9 mouse cellular contexts compared by ENCODE assay signal in the genomic region with DNA sequence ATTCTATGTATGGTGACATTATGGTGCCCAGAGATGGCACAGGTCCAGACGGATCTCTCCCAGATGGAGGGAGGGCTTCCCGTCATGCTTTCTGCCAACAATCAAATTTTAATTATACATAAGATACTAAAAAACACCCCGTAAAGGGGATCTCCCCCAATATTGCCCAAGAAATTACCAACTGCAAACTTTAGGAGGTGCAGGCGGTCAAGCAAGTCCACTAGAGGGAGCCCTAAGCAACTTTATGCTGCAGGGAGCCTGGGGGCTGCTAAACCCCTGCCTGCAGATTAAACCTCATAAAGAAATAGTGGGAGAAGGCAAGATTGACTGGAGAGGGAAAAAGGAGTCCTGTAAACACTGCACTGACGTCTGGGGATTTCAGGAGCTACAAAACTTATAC. TPM values are rescaled to one million over a fixed set of nuclear protein-coding genes. Genes with fewer than 3 reads are reported as not detected.
A peak's percentile ranks its signal among the peaks of the same experiment; 100 is the strongest.
DNase-seq lines count a peak whose midpoint lies in the region; ATAC-seq and TF ChIP-seq lines count a peak whose summit lies in the region.
"Had no signal": no experiment of that assay in that cellular context is flagged by ENCODE, and none has a peak within 500 bp of the region (broad histone marks: within the 10 kb centered on the region; RNA-seq: fewer than 3 reads in every experiment).

No protein-coding gene starts in this region.

- H3K4me2 ChIP-seq in CH12.LX (ENCODE audit: insufficient read depth, low read depth, poor library complexity, severe bottlenecking) = no peak overlapping the region
- H3K4me2 ChIP-seq in embryonic facial prominence, embryonic 14.5 days (ENCODE audit: low read depth, low read length) = no peak overlapping the region
- H3K4me2 ChIP-seq in limb, embryonic 13.5 days (replicated peaks) = no peak overlapping the region

- H3K9me3 ChIP-seq in CH12.LX (replicated peaks; ENCODE audit: low read length) = no peaks in the 10 kb centered on the region
- no peaks in the 10 kb centered on the region for H3K9me3 ChIP-seq in embryonic facial prominence, embryonic 14.5 days (ENCODE audit: control insufficient read depth, low read length)
- H3K9me3 ChIP-seq in limb, embryonic 13.5 days = no peaks in the 10 kb centered on the region

- ATAC-seq in embryonic facial prominence, embryonic 14.5 days (ENCODE audit: low read depth) = 0 out of 2 replicates have a peak, but pooled peaks have one; percentile 53
- peak; percentile 57 for ATAC-seq in limb, embryonic 13.5 days (ENCODE audit: low FRiP score, low read depth)

- TF ChIP-seq EP300 in CH12.LX (IDR thresholded peaks at IDR 0.05; ENCODE audit: low read length) = no peak

- peak; percentile 63 for TF ChIP-seq RAD21 in CH12.LX (IDR thresholded peaks at IDR 0.05; ENCODE audit: low read depth, low read length)

- no peak overlapping the region for H3K27ac ChIP-seq in CH12.LX (ENCODE audit: insufficient read depth, low read depth)
- H3K27ac ChIP-seq in embryonic facial prominence, embryonic 14.5 days (replicated peaks; ENCODE audit: low read depth, low read length) = no peak overlapping the region
- H3K27ac ChIP-seq in limb, embryonic 13.5 days = no peak overlapping the region
- H3K27ac ChIP-seq: macrophage had no signal

- in situ Hi-C loops in CH12.LX (cut with MboI; ENCODE audit: low pct_ligation_motif_present, low pct_unique_long_range_greater_than_20kb, low sequenced_read_pairs) = loop anchor here (10.0 kb wide), 1 partner anchor 55 kb away; no protein-coding TSS in a partner anchor

- no peak overlapping the region for H3K4me3 ChIP-seq in CH12.LX (replicated peaks in 1 of 3; ENCODE audit: low read depth in 2 of 3, low read length in 2 of 3, poor library complexity in 1 of 3)
- H3K4me3 ChIP-seq in embryonic facial prominence, embryonic 14.5 days (ENCODE audit: low read depth, low read length) = no peak overlapping the region
- no peak overlapping the region for H3K4me3 ChIP-seq in limb, embryonic 13.5 days

- H3K4me1 ChIP-seq in CH12.LX (ENCODE audit: control insufficient read depth in 1 of 2, insufficient read depth in 2 of 2) = peaks cover 6 to 45% of the 10 kb centered on the region in 2 experiments; a peak in 3 of 4 replicates
- no peaks in the 10 kb centered on the region for H3K4me1 ChIP-seq in embryonic facial prominence, embryonic 14.5 days (ENCODE audit: control insufficient read depth, insufficient read depth, low read length)
- H3K4me1 ChIP-seq in limb, embryonic 13.5 days = peaks cover 6% of the 10 kb centered on the region

- H3K27me3 ChIP-seq in CH12.LX (replicated peaks) = no peaks in the 10 kb centered on the region
- no peaks in the 10 kb centered on the region for H3K27me3 ChIP-seq in embryonic facial prominence, embryonic 14.5 days (replicated peaks; ENCODE audit: control insufficient read depth, insufficient read depth, low read length)
- H3K27me3 ChIP-seq in limb, embryonic 13.5 days = no peaks in the 10 kb centered on the region; the same call in 1 of the 2 replicates

- no peaks in the 10 kb centered on the region for H3K36me3 ChIP-seq in CH12.LX (replicated peaks in 1 of 2; ENCODE audit: control insufficient read depth in 1 of 2, insufficient read depth in 1 of 2, low read length in 1 of 2)
- no peaks in the 10 kb centered on the region for H3K36me3 ChIP-seq in embryonic facial prominence, embryonic 14.5 days (ENCODE audit: control insufficient read depth, insufficient read depth, low read length)
- H3K36me3 ChIP-seq in limb, embryonic 13.5 days = no peaks in the 10 kb centered on the region

- TF ChIP-seq POLR2A in CH12.LX (IDR thresholded peaks at IDR 0.05; ENCODE audit: low read depth, low read length) = no peak

- peak; percentile 59 for DNase-seq in layer of hippocampus, adult 11-12 months (ENCODE audit: low spot score)
- no peak for DNase-seq in layer of hippocampus, postnatal 36 days
- DNase-seq in CH12.LX (ENCODE audit: extremely low read depth) = peak; percentile 58
- DNase-seq in ZHBTc4 (ENCODE audit: low read depth, low spot score) = peak; percentile 57
- DNase-seq in embryonic facial prominence, embryonic 14.5 days (ENCODE audit: low spot score) = peak; percentile 74
- peak; percentile 79 for DNase-seq in retina, postnatal 1 day

- no peak overlapping the region for H3K9ac ChIP-seq in CH12.LX (ENCODE audit: insufficient read depth, low read depth)
- no peak overlapping the region for H3K9ac ChIP-seq in embryonic facial prominence, embryonic 14.5 days (ENCODE audit: low read depth, low read length)
- no peak overlapping the region for H3K9ac ChIP-seq in limb, embryonic 13.5 days

- TF ChIP-seq CTCF in CH12.LX (conservative IDR thresholded peaks at IDR 0.05 in 1 of 2, IDR thresholded peaks at IDR 0.05 in 1 of 2; ENCODE audit: low read depth in 2 of 2, low read length in 2 of 2) = peak; percentile 66 to 84

- no peaks in the 10 kb centered on the region for H3K79me2 ChIP-seq in CH12.LX (replicated peaks; ENCODE audit: control insufficient read depth, extremely low read depth, insufficient read depth, poor library complexity, severe bottlenecking)

- 12% methylated on average over 5 of the region's 5 CpGs for WGBS in embryonic facial prominence, embryonic 14.5 days
- 4% methylated on average over 5 of the region's 5 CpGs for WGBS in limb, embryonic 13.5 days

- dilution Hi-C loops in CH12.LX (cut with MboI; ENCODE audit: extremely low pct_ligation_motif_present, extremely low pct_unique_long_range_greater_than_20kb, low sequenced_read_pairs) = no loop called here

TF ChIP-seq in CH12.LX, 34 proteins besides CTCF, POLR2A, EP300 and RAD21:
- TF ChIP-seq BHLHE40 (IDR thresholded peaks at IDR 0.05; ENCODE audit: low read depth, low read length) (0 out of 2 replicates have a peak, but pooled peaks have one; percentile 14), RCOR1 (conservative IDR thresholded peaks at IDR 0.05; ENCODE audit: low read depth, low read length) (no peak), IRF4 (IDR thresholded peaks at IDR 0.05; ENCODE audit: low read depth, low read length) (no peak), MAZ (IDR thresholded peaks at IDR 0.05; ENCODE audit: low read depth, low read length) (peak; percentile 68; the same call in 1 of the 2 replicates), MAFK (IDR thresholded peaks at IDR 0.05; ENCODE audit: insufficient replicate concordance, low read length) (no peak), USF2 (conservative IDR thresholded peaks at IDR 0.05; ENCODE audit: low read depth, low read length) (no peak), ZC3H11A (IDR thresholded peaks at IDR 0.05; ENCODE audit: low read depth, low read length) (no peak), SIN3A (IDR thresholded peaks at IDR 0.05; ENCODE audit: low read length) (no peak), USF1 (IDR thresholded peaks at IDR 0.05; ENCODE audit: low read depth, low read length) (no peak), GABPA (IDR thresholded peaks at IDR 0.05; ENCODE audit: insufficient replicate concordance, low read depth, low read length) (no peak), SMC3 (IDR thresholded peaks at IDR 0.05; ENCODE audit: low read depth, low read length) (peak; percentile 67), POLR2AphosphoS2 (IDR thresholded peaks at IDR 0.05; ENCODE audit: low read depth, low read length) (no peak), ZMIZ1 (IDR thresholded peaks at IDR 0.05; ENCODE audit: low read depth, low read length) (no peak), CHD1 (IDR thresholded peaks at IDR 0.05; ENCODE audit: low read depth, low read length) (no peak)

RNA-seq across cellular contexts. Expression of a gene that starts 1.0 kb away (rescaled TPM):
- total RNA-seq in layer of hippocampus, postnatal 36 days (2021) = 1 to 10 TPM; 1.3 to 2.4 TPM
- total RNA-seq in CH12.LX (2012; rRNA removed) (not detected in 2 replicates), CH12.LX (2014; rRNA removed) (not detected in 2 replicates)
- polyA plus RNA-seq in CH12.LX (2012; ENCODE audit: insufficient read length, low read depth) = not detected in 2 replicates
- 0.96 and 10.0 TPM in 2 replicates for polyA plus RNA-seq in embryonic facial prominence, embryonic 14.5 days (2014; fragmentation: Nextera tagmentation; extraction: Ambion mirVana)
- polyA plus RNA-seq in limb, embryonic 13.5 days (2015; fragmentation: Nextera tagmentation; extraction: Ambion mirVana) = not detected in 2 replicates
- total RNA-seq: gastrocnemius, postnatal 36 days had no signal
- polyA plus RNA-seq: macrophage had no signal

RNA-seq across cellular contexts. Expression of a gene that starts 5.6 kb away (rescaled TPM):
- 10 to 100 TPM; 65.2 to 70.5 TPM for total RNA-seq in layer of hippocampus, postnatal 36 days (2021)
- total RNA-seq in CH12.LX (2012; rRNA removed) = 11.9 and 13.4 TPM in 2 replicates
- 6.5 and 8.3 TPM in 2 replicates for total RNA-seq in CH12.LX (2014; rRNA removed)
- polyA plus RNA-seq in CH12.LX (2012; ENCODE audit: insufficient read length, low read depth) = 27.1 and 39.0 TPM in 2 replicates
- 15.3 and 17.1 TPM in 2 replicates for polyA plus RNA-seq in embryonic facial prominence, embryonic 14.5 days (2014; fragmentation: Nextera tagmentation; extraction: Ambion mirVana)
- 17.5 and 19.6 TPM in 2 replicates for polyA plus RNA-seq in limb, embryonic 13.5 days (2015; fragmentation: Nextera tagmentation; extraction: Ambion mirVana)

RNA-seq across cellular contexts. Expression of a gene that starts 11.8 kb away (rescaled TPM):
- 1 to 10 TPM; 1.4 to 1.8 TPM for total RNA-seq in layer of hippocampus, postnatal 36 days (2021)
- total RNA-seq in CH12.LX (2012; rRNA removed) (0.13 TPM in 1 of 2 replicates, not detected in the other), CH12.LX (2014; rRNA removed) (0.09 TPM in 1 of 2 replicates, not detected in the other)
- polyA plus RNA-seq in CH12.LX (2012; ENCODE audit: insufficient read length, low read depth) = 0.21 and 0.26 TPM in 2 replicates
- polyA plus RNA-seq in embryonic facial prominence, embryonic 14.5 days (2014; fragmentation: Nextera tagmentation; extraction: Ambion mirVana) = 0.12 and 0.15 TPM in 2 replicates
- polyA plus RNA-seq in limb, embryonic 13.5 days (2015; fragmentation: Nextera tagmentation; extraction: Ambion mirVana) = 0.09 and 0.11 TPM in 2 replicates
- polyA plus RNA-seq: macrophage had no signal

RNA-seq across cellular contexts. Expression of a gene that starts 29.0 kb away (rescaled TPM):
- total RNA-seq in layer of hippocampus, postnatal 36 days (2021) = 10 to 100 TPM; 13.5 TPM
- total RNA-seq in CH12.LX (2012; rRNA removed) (8.8 and 10.9 TPM in 2 replicates), CH12.LX (2014; rRNA removed) (8.0 and 8.8 TPM in 2 replicates)
- polyA plus RNA-seq in CH12.LX (2012; ENCODE audit: insufficient read length, low read depth) = 12.6 and 15.4 TPM in 2 replicates
- polyA plus RNA-seq in embryonic facial prominence, embryonic 14.5 days (2014; fragmentation: Nextera tagmentation; extraction: Ambion mirVana) = 9.7 and 13.2 TPM in 2 replicates
- polyA plus RNA-seq in limb, embryonic 13.5 days (2015; fragmentation: Nextera tagmentation; extraction: Ambion mirVana) = 8.2 and 8.3 TPM in 2 replicates

RNA-seq across cellular contexts. Expression of a gene that starts 49.0 kb away (rescaled TPM):
- total RNA-seq in layer of hippocampus, postnatal 36 days (2021) = 10 to 100 TPM; 63.6 to 73.1 TPM
- total RNA-seq in CH12.LX (2012; rRNA removed) = 0.38 and 0.72 TPM in 2 replicates
- total RNA-seq in CH12.LX (2014; rRNA removed) = 0.23 TPM in 2 replicates
- polyA plus RNA-seq in CH12.LX (2012; ENCODE audit: insufficient read length, low read depth) = 0.82 and 1.1 TPM in 2 replicates
- 4.5 and 5.1 TPM in 2 replicates for polyA plus RNA-seq in embryonic facial prominence, embryonic 14.5 days (2014; fragmentation: Nextera tagmentation; extraction: Ambion mirVana)
- 7.3 and 7.4 TPM in 2 replicates for polyA plus RNA-seq in limb, embryonic 13.5 days (2015; fragmentation: Nextera tagmentation; extraction: Ambion mirVana)
- polyA plus RNA-seq: macrophage had no signal

Comparison
In these comparisons a context has a peak if more than half of its experiments do, and no peak if none do; other contexts are left out.
1. DNase-seq: peak in layer of hippocampus, adult 11-12 months (single experiment), CH12.LX (single experiment), ZHBTc4 (single experiment), embryonic facial prominence, embryonic 14.5 days (single experiment) and retina, postnatal 1 day (single experiment); none in layer of hippocampus, postnatal 36 days (0 of 2).